Mouse (Mus musculus): ENCODE measurements around the gene Hoxd10.

The Hoxd10 gene

GRCm38 (mm10) chr2:74691022-74691951 lies at the start of gene Hoxd10:
TSS of gene Hoxd10 (plus strand) at chr2:74691924.
- in situ Hi-C loops (cut with MboI, MseI) = loop anchor here in 1 of 2 experiments (10.0 kb wide), 1 partner anchor 624 kb away; no protein-coding TSS in a partner anchor

- in situ Hi-C loops (cut with MboI, MseI) = loop anchor here in 1 of 2 experiments (5.0 kb wide), 1 partner anchor 345 kb away; no protein-coding TSS in a partner anchor
Observed at GRCm38 (mm10) chr2:74642431-74642830, 49.3 kb upstream of the Hoxd10 start.

GRCm38 (mm10) chr2:74645631-74646030 lies 46.1 kb upstream of the Hoxd10 start:
- in situ Hi-C loops (cut with MboI, MseI) = no loop called here

- in situ Hi-C loops (cut with MboI, MseI) = no loop called here
Observed at GRCm38 (mm10) chr2:74647082-74647864, 44.5 kb upstream of the Hoxd10 start.

DNA sequence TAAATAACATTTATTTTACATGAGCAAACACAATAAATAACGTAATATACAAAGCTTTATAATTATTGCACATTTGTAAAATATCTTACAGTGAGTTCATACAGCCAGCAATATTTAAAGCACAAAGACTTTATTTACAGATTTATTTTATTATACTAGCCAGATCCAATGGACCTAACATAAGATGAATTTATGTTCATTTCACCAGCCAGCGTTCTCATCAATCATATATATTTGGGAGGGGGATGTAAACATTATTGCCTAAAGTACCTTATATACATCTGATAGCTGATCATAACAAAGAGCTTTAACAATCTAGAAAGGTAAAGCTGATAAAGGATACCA lies 38.8 kb upstream of the Hoxd10 start:
- in situ Hi-C loops (cut with MboI, MseI) = loop anchor here in 1 of 2 experiments (25.0 kb wide), 1 partner anchor 1066 kb away; the partner anchor contains the start of gene Chrna1

DNA sequence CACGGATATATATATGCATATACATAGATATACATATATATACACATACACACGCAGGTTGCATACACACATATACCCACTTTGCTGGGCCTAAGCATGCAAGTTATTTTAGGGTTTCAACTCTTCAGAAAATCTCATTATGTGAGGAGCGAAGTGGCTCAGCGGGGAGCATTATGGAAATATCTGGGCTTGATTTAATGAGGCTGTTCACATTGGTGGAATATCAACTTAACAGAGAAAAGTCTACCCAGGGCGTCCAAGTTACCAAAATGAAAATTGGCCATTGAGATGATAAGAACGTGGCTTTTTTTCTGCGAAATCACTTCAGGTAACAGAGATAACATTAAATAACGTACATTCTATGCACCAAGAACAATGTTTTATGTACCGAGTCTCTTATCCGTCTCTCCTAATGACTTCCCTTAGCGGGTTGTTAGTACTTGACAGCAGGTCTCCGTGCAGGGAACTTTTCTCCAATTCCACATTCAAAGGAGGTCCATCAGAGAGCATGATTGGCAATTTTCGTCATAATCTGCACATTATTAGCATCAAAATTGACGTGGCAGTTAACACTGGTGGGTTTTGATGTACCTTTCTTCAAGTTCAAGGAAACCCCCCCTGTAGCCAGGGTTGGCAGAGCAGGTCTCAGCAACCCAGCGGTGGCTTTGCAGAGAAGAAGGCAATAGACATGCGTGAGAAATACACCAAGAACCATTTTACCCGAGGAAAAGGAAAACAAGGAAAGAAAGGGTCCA lies 37.8 kb upstream of the Hoxd10 start:
- in situ Hi-C loops (cut with MboI, MseI) = loop anchor here in 1 of 2 experiments (25.0 kb wide), 1 partner anchor 1067 kb away; the partner anchor contains the start of gene Chrna1

DNA sequence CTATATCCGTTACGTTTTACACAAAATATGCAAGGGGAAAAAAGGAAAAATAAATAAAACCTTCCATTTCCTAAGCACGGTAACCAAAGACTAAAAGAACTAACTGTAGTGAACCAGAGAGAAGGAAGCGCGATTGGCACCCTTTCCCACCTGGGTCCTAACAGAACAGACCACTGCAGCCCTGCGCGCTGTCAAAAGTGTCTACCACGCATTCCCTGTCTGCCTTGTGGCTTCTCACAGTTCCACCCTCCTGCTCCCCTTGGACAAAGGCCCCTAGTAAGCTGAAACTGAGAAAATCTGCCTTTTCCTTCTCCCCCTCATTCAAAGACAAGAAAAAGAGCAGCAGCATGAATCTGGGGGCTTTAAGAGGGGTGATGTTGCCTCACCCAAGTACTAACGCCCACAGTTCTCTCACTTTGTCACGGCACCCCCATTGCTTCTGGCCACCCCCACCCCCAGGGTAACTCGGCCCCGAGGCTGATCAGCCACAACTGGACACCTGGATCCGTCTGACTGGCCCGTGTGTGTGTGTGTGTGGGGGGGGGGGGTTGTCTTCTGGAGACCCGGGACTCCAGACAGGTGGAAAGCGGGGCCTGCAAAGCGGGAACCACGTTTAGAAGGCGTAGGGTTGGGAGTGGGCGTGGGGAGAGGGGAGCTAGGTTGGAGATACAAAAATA lies 36.8 kb upstream of the Hoxd10 start:
- in situ Hi-C loops (cut with MboI, MseI) = loop anchor here in 1 of 2 experiments (5.0 to 25.0 kb wide), 2 partner anchors 73 to 1068 kb away; partner anchors contain the start of gene Chrna1

GRCm38 (mm10) chr2:74655420-74655781 lies 36.3 kb upstream of the Hoxd10 start:
- in situ Hi-C loops (cut with MboI, MseI) = loop anchor here in 1 of 2 experiments (5.0 to 25.0 kb wide), 2 partner anchors 73 to 1068 kb away; partner anchors contain the start of gene Chrna1

DNA sequence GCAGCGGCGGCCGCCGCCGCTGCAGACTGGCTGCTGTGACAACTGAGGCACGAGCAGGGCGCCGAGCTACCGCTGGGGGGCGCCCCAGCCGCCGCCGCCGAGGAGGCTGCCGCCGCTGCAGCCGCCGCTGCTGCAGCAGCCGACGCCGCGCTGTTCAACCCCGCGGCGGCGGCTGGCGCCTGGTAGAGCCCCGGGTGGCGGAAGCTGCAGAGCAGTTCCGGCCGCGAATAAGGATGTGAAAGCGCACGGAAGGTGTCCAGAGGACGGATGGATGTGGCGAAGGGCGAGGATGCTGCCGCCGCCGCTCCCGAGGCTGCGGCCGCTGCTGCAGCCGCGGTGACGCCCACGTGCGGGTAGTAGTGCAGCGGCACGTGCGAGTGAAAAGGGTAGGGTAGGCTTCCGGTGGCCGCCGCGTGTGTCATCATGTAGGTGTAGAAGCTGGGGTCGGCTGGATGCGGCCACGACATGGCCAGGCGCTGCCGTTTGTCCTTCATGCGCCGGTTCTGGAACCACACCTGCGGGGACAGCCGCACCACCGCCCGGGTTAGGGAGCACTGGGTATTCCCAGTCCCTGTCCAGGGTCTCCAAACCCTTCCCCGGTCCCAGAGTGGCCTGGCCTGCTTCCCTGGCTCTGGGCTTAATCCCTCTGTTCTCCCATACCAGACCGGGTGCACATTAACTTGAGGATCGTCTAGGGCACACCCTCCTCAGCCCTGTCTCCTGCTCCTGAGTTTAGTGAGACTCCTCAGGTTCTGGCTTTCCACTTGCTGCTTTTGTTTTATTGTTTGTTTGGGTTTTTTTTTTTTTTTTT lies 35.7 kb upstream of the Hoxd10 start:
- in situ Hi-C loops (cut with MboI, MseI) = loop anchor here in 1 of 2 experiments (5.0 to 25.0 kb wide), 2 partner anchors 74 to 1069 kb away; partner anchors contain the start of gene Chrna1

DNA sequence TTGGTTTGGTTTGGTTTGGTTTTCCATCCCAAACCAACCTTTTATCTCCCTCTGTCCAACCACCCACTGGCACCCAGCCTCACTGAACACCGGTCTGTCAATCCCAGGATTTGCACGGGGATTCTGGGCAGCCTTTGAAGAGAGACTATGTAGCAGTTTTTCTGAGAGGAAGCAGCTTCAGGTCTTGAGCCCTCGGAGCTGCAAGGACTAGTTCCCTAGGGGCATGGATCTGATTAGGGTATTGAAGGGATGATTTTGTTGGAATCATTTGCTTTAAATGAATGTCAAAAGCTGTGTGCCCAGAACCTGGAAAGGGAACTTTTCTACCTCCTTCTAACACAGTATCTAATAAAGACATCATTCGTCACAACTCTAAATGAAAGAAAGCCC lies 35.1 kb upstream of the Hoxd10 start:
- in situ Hi-C loops (cut with MboI, MseI) = loop anchor here in 1 of 2 experiments (5.0 to 25.0 kb wide), 2 partner anchors 74 to 1069 kb away; partner anchors contain the start of gene Chrna1

DNA sequence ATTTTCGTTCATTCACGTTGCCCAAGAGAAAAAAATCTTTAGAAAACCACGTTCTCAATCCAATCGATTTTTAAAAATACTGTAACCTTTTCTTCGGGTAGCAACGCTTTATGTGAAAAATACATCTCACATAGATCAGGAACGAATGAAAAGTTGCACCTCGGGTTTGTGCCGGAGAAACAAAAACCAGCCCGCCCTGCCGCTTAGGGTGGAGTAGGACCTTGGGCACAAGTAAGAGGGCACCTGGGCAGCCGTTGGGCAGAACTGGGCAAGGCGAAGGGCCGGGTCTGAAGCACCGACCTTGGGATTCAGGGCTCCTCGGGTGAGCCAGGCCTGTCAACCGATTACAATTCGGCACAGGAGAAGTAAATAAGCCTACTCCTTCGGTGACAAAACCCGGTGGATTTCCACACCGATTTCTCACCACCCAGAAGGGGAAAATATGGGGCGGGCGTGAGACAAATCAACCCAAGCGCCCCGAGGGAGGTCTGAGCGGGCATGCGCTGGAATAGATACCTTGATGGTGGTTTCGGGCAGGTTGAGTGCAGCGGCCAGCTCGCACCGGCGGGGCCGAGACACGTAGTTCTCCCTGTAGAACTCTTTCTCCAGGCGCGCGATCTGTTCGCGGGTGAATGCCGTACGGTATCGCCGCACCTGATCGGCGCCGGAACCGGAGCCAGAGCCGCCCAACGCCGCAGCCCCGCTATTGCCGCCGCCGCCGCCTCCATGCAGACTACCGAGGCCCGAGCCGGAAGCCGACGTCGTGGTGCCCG lies 34.3 kb upstream of the Hoxd10 start:
- in situ Hi-C loops (cut with MboI, MseI) = loop anchor here in 1 of 2 experiments (5.0 to 25.0 kb wide), 2 partner anchors 75 to 1070 kb away; partner anchors contain the start of gene Chrna1

GRCm38 (mm10) chr2:74658024-74658666 lies 33.6 kb upstream of the Hoxd10 start:
- in situ Hi-C loops (cut with MboI, MseI) = loop anchor here in 1 of 2 experiments (5.0 to 25.0 kb wide), 2 partner anchors 76 to 1071 kb away; partner anchors contain the start of gene Chrna1

DNA sequence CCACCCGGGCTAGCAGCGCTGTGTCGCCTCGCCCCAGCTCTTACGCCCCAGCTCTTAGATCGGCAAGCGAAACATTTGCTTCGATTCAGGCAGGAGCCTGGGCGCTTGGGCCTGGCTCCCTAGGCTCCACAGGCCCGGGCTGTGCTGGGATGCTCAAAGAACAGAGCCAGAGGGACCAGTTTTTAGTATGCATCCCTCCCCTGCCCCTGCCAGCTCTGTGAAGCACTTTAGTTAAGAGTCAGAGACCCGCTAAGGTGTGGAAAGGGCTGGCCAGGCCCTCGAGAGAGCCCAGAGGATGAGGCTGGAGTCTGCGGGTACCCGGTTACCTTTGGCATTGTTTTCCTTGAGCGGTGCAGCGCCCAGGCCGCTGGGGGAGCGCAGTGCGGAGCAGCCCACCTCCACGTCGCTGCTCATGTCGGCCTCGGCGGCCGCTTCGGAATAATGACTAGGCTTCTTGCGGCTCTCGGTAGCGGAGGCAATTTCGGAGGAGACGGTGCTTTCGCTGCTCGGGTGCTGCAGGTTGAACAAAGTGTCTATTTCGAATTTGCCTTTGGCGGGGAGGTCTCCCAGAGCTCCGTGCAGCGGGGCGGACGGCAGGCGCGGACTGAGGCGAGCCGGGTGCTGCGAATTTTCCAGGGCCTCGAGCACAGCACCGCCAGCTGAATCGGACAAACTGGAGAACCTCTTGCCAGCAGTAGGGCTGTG lies 32.9 kb upstream of the Hoxd10 start:
- in situ Hi-C loops (cut with MboI, MseI) = loop anchor here in 1 of 2 experiments (5.0 to 25.0 kb wide), 2 partner anchors 77 to 1072 kb away; partner anchors contain the start of gene Chrna1

DNA sequence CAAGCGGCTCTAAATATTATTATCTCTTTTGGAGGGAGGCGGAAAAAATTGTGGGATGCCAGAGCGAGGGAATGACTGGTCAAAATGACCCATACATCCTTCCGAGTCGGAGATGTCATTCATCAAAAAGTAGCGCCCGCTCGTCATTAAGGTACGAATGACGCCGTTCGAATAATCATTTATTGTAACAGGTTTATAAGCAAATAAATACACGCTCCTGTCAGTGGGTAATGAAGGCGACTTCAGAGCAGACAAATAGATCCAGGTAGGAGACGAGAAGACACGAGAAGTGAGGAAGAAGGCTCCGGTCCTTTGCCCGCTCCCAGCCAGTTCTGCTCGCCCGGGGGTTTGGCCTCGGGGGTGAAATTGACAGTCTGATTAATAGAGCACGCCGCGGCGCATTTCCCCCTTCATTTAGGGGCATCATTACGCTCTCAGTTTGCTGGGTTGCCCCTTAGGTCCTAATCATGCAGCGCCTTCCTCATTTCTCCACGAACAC lies 32.2 kb upstream of the Hoxd10 start, which contains the start of gene Evx2:
Gene Evx2, minus strand, starts transcription at position 51 of the 499 bp plus-strand sequence.
- in situ Hi-C loops (cut with MboI, MseI) = loop anchor here (5.0 to 25.0 kb wide), 5 partner anchors 77 to 1072 kb away; partner anchors contain the start of genes Chrna1 (in 1 of the 2) and Lnpk (in 1 of the 2)

DNA sequence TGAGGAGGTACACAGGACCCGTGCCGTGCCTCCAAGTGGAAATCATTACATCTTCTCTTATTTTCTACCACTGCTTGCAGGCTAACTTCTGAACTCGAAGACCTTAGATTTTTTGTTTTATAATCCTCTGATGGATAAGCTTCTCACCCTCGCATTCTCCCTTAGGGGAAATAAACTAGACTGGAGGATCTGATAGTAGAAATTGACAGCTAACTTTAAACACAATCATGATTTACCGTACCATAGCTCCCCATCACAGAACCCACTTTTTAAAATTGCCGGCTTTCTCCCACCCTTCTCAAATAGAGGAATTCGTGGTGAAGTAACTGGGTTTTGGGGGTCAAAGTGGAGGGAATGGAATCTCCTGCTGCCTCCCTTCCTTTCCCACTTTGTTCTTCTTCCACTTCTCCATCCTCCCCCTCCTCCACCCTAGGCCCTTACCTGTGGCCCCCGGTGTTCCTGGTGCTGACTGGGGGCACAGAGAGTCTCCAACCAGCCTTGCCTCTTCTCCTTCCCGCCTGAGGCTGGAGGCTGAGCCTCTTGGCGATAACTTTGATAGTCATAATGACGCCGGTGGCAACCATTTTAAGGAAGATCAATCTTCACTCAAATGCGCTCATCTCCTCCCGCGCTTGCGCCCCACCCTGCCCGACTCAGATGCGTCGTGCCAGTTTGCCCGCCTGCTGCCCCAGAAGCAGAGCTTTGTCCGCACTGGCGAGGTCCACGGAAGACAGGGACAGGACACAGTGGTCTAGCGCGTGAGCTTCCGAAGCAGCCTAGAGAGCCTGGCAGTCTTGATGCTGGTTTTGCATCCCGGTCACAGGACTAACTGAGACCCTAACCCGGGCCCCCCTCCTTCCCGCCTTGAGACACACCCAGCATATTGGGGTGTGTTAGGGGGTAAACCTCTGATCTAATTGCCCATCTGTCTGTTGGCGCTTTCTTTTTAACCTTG lies 31.0 kb upstream of the Hoxd10 start:
- in situ Hi-C loops (cut with MboI, MseI) = loop anchor here (5.0 to 25.0 kb wide), 4 partner anchors 83 to 1073 kb away; partner anchors contain the start of genes Chrna1 (in 1 of the 2) and Lnpk (in 1 of the 2)
